Mouse (Mus musculus) stomach, embryonic 16.5 days (tissue): ENCODE data around the gene Unc5c. TPM values are rescaled to one million over a fixed set of nuclear protein-coding genes. Genes with fewer than 3 reads are reported as not detected.
A peak's percentile ranks its signal among the peaks of the same experiment; 100 is the strongest.

Source experiments
- ATAC-seq: fragments of 200-750 bp; cut with Nextera tagmentation; 2 replicates; pipeline ENCODE4 v1.8.0; 2017; ENCODE audit warnings: moderate number of reproducible peaks, moderate TSS enrichment; ENCODE audit not compliant: insufficient read depth, low FRiP score
- H3K27ac ChIP-seq: fragments of 300-500 bp; sonication (generic); 2 replicates; pipeline ENCODE4 v1.5.1; 2014; ENCODE audit warnings: low read length
- H3K27me3 ChIP-seq: fragments of 300-500 bp; sonication (generic); 2 replicates; pipeline ENCODE4 v1.6.1; 2014; ENCODE audit warnings: low read length, control low read depth, mixed read lengths; ENCODE audit not compliant: control insufficient read depth, insufficient read depth
- H3K36me3 ChIP-seq: fragments of 300-500 bp; sonication (generic); 2 replicates; pipeline ENCODE4 v1.6.1; 2014; ENCODE audit warnings: low read length; ENCODE audit not compliant: control insufficient read depth, insufficient read depth
- H3K4me1 ChIP-seq: fragments of 300-500 bp; sonication (generic); 2 replicates; pipeline ENCODE4 v1.6.1; 2014; ENCODE audit warnings: low read length, control low read depth, mixed read lengths; ENCODE audit not compliant: control insufficient read depth, insufficient read depth
- H3K4me2 ChIP-seq: fragments of 300-500 bp; sonication (generic); 2 replicates; pipeline ENCODE4 v1.6.1; 2014; ENCODE audit warnings: low read depth, low read length, mixed read lengths
- H3K4me3 ChIP-seq: fragments of 300-500 bp; sonication (generic); replicated peaks from 2 replicates; pipeline ENCODE4 v1.5.1; 2014; ENCODE audit warnings: mild to moderate bottlenecking, low read length
- H3K9ac ChIP-seq: fragments of 300-500 bp; sonication (generic); 2 replicates; pipeline ENCODE4 v1.6.1; 2014; ENCODE audit warnings: low read length
- H3K9me3 ChIP-seq: fragments of 300-500 bp; sonication (generic); replicated peaks from 2 replicates; pipeline ENCODE4 v1.6.1; 2016; ENCODE audit warnings: low read length, control low read depth; ENCODE audit not compliant: control insufficient read depth
- WGBS: fragments of 180-500 bp; shearing (Covaris S2); extraction: QIAGEN DNeasy Blood & Tissue Kit; methylation state at CpG from one replicate; pipeline ENCODE4 v1.1.7; 2014; 5-methylcytosine and 5-hydroxymethylcytosine counted together
- polyA plus RNA-seq: library from polyadenylated mRNA; unstranded; fragments of >200 nt; fragmentation: Nextera tagmentation; extraction: Ambion mirVana; gene quantifications from 2 replicates; pipeline ENCODE4 v1.2.1, GENCODE M21; 2015

The Unc5c gene
- polyA plus RNA-seq, 1 experiment from 2014 or later, result 4.3 TPM

GRCm38 (mm10) chr3:141475919-141476318 is 10.9 kb downstream of the Unc5c start:
- Histone ChIP-seq H3K36me3 (no peaks in the 10 kb centered on the region), H3K4me1 (no peaks in the 10 kb centered on the region), H3K4me3 (no peak overlapping the region), H3K27ac (no peak overlapping the region), H3K9ac (no peak overlapping the region), H3K9me3 (no peaks in the 10 kb centered on the region), H3K4me2 (no peak overlapping the region), H3K27me3 (no peaks in the 10 kb centered on the region)
- 37% methylated on average over 6 of the region's 6 CpGs for WGBS
- ATAC-seq, result 0 out of 2 replicates have a peak, but pooled peaks have one; percentile 21

- Histone ChIP-seq H3K4me3 (no peak overlapping the region), H3K27ac (no peak overlapping the region), H3K36me3 (no peaks in the 10 kb centered on the region), H3K27me3 (no peaks in the 10 kb centered on the region), H3K9me3 (no peaks in the 10 kb centered on the region), H3K9ac (no peak overlapping the region), H3K4me1 (no peaks in the 10 kb centered on the region), H3K4me2 (no peak overlapping the region)
- WGBS, result 22% methylated on average over 3 of the region's 3 CpGs
- no peak for ATAC-seq
These were observed 11.7 kb downstream of the Unc5c start for GRCm38 (mm10) chr3:141476670-141477069.

GRCm38 (mm10) chr3:141482465-141482864 is 17.4 kb downstream of the Unc5c start:
- ATAC-seq, result no peak
- Histone ChIP-seq H3K9ac (no peak overlapping the region), H3K27me3 (no peaks in the 10 kb centered on the region), H3K4me2 (no peak overlapping the region), H3K27ac (no peak overlapping the region), H3K4me1 (peaks cover 3% of the 10 kb centered on the region; the same call in 1 of the 2 replicates), H3K4me3 (no peak overlapping the region), H3K9me3 (no peaks in the 10 kb centered on the region), H3K36me3 (no peaks in the 10 kb centered on the region)
- 74% methylated on average over 4 of the region's 4 CpGs for WGBS

- Histone ChIP-seq H3K4me1 (peaks cover 3% of the 10 kb centered on the region; the same call in 1 of the 2 replicates), H3K4me3 (no peak overlapping the region), H3K36me3 (no peaks in the 10 kb centered on the region), H3K4me2 (no peak overlapping the region), H3K27me3 (no peaks in the 10 kb centered on the region), H3K9me3 (no peaks in the 10 kb centered on the region), H3K9ac (no peak overlapping the region), H3K27ac (no peak overlapping the region)
- ATAC-seq, result no peak
- 31% methylated on average over 2 of the region's 2 CpGs for WGBS
These were observed 18.8 kb downstream of the Unc5c start for GRCm38 (mm10) chr3:141483665-141484431.

GRCm38 (mm10) chr3:141485218-141485617 is 20.2 kb downstream of the Unc5c start:
- Histone ChIP-seq H3K4me1 (peaks cover 3% of the 10 kb centered on the region; the same call in 1 of the 2 replicates), H3K27ac (no peak overlapping the region), H3K27me3 (no peaks in the 10 kb centered on the region), H3K4me3 (no peak overlapping the region), H3K4me2 (no peak overlapping the region), H3K36me3 (no peaks in the 10 kb centered on the region), H3K9ac (no peak overlapping the region), H3K9me3 (no peaks in the 10 kb centered on the region)
- WGBS, result 68% methylated on average over 4 of the region's 4 CpGs
- ATAC-seq, result no peak

GRCm38 (mm10) chr3:141490647-141491046 is 25.6 kb downstream of the Unc5c start:
- Histone ChIP-seq H3K4me1 (0 out of 2 replicates have a peak, but pooled peaks cover 3% of the 10 kb centered on the region), H3K9me3 (no peaks in the 10 kb centered on the region), H3K36me3 (no peaks in the 10 kb centered on the region), H3K4me3 (no peak overlapping the region), H3K9ac (no peak overlapping the region), H3K4me2 (no peak overlapping the region), H3K27me3 (no peaks in the 10 kb centered on the region), H3K27ac (no peak overlapping the region)
- no peak for ATAC-seq
- WGBS, result 77% methylated on average over 1 of the region's 1 CpGs

GRCm38 (mm10) chr3:141491272-141491950 is 26.4 kb downstream of the Unc5c start:
- no peaks in the 10 kb centered on the region for H3K27me3 ChIP-seq
- 0 out of 2 replicates have a peak, but pooled peaks have one; percentile 56 for ATAC-seq
- no peak overlapping the region for H3K4me3 ChIP-seq
- 0 out of 2 replicates have a peak, but pooled peaks cover 3% of the 10 kb centered on the region for H3K4me1 ChIP-seq
- no peak overlapping the region for H3K9ac ChIP-seq
- no peak overlapping the region; the same call in 1 of the 2 replicates for H3K4me2 ChIP-seq
- peak overlapping the region; percentile 39 for H3K27ac ChIP-seq
- no peaks in the 10 kb centered on the region for H3K36me3 ChIP-seq
- H3K9me3 ChIP-seq, result no peaks in the 10 kb centered on the region
- WGBS, result 40% methylated on average over 5 of the region's 5 CpGs

- H3K9ac ChIP-seq, result no peak overlapping the region
- H3K4me3 ChIP-seq, result no peak overlapping the region
- 24% methylated on average over 2 of the region's 2 CpGs for WGBS
- H3K27ac ChIP-seq, result peak overlapping the region; percentile 39; the same call in 1 of the 2 replicates
- no peaks in the 10 kb centered on the region for H3K9me3 ChIP-seq
- H3K4me1 ChIP-seq, result 0 out of 2 replicates have a peak, but pooled peaks cover 3% of the 10 kb centered on the region
- H3K27me3 ChIP-seq, result no peaks in the 10 kb centered on the region
- ATAC-seq, result no peak
- no peaks in the 10 kb centered on the region for H3K36me3 ChIP-seq
- H3K4me2 ChIP-seq, result no peak overlapping the region
These were observed 26.9 kb downstream of the Unc5c start for GRCm38 (mm10) chr3:141491951-141492310.

- H3K9ac ChIP-seq, result no peak overlapping the region
- no peaks in the 10 kb centered on the region for H3K9me3 ChIP-seq
- H3K4me1 ChIP-seq, result 0 out of 2 replicates have a peak, but pooled peaks cover 3% of the 10 kb centered on the region
- no peak overlapping the region for H3K27ac ChIP-seq
- no peak overlapping the region for H3K4me2 ChIP-seq
- H3K27me3 ChIP-seq, result no peaks in the 10 kb centered on the region
- no peak for ATAC-seq
- H3K4me3 ChIP-seq, result no peak overlapping the region
- no peaks in the 10 kb centered on the region for H3K36me3 ChIP-seq
- WGBS, result 43% methylated on average over 3 of the region's 3 CpGs
These were observed 28.0 kb downstream of the Unc5c start for GRCm38 (mm10) chr3:141493000-141493399.
